Mouse (Mus musculus) neutrophil, adult 5-6 weeks (primary cell): ENCODE measurements around the gene Pparg. TPM values are rescaled to one million over a fixed set of nuclear protein-coding genes. Genes with fewer than 3 reads are reported as not detected.

ENCODE experiments used
- ATAC-seq: fragments of 151-379, 151-347 bp; 2 replicates; pipeline ENCODE4 v1.8.0; 2017; ENCODE audit warnings: mild to moderate bottlenecking, moderate TSS enrichment; ENCODE audit not compliant: insufficient number of reproducible peaks, poor library complexity, low FRiP score, severe bottlenecking; ENCODE audit errors: extremely low read depth
- total RNA-seq: library from RNA; stranded (forward); fragments of 200-1000 nt; gene quantifications from 2 replicates; pipeline ENCODE4 v1.2.3, GENCODE M21; 2017

Pparg gene
- total RNA-seq, 1 experiment from 2014 or later: 0.93 TPM

DNA sequence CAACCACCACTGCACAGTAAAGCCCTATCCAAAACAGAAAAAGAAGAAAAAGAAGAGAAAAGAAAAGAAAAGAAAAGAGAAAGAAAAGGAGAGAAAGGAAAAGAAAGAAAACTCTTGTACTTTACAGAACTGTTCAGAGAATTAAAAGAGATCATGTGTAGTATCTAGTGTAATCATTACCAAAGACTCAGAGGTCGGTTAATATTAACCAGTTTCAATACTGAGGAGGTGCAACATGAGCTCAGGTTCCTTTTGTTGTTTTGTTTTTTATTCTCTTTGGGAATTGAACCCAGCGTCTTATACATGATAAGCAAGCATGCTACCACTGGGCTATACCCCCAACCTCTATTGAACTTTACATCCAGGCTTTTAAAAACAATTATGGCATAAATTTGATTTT is 74.1 kb downstream of the Pparg start:
- no peak for ATAC-seq

DNA sequence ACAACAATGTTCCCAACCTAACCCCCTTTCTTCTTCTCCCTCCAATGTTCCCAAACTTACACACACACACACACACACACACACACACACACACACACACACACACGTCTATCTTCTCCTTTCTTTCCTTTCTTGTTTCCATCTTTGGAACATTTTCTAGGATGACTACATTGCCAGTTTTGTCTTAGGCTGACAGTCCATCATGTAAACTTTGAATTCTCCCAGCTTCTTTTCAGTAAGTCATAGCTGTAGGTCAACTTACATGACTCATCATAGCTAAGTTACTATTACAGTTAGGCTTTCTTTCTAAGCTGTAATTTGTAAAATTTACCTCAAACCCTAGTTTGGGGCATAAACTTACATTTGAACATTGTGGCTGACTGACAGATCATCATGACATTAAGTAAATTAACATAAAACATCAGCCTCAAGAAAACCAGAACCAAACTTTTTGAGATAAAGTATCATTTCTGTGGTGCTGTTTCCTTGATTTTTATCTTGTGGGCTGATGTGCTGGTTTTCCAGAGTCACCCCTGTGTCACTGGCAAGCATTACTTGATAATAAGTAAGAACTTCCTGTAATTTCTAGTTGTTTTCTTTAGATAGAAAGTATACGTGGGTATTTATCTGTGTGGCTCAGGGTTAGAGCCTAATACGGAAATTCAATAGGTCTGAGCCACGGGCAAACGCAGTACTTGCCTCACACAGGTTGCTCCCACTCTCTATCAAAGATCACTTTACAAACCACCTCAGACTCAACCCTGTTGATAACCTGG is 79.7 kb downstream of the Pparg start:
- ATAC-seq: no peak

DNA sequence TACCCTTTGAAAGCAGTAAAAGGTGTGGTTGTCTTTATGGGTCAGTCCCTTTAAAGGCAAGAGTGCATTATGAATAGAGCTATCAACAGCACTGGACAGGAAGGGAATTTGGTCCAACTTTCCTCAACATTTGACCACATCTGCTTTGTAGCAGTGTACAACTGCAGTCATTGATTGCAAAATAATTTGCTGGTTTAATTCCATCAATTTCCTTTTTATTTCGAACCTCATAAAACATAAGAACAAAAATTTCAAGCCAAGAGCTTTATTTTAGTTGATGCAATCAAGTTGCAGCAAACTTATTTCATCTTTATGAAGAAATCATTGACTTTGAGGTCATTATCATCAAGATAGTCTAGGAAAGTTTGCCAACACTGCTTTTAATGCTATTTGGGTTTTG is 91.8 kb downstream of the Pparg start:
- ATAC-seq: no peak

DNA sequence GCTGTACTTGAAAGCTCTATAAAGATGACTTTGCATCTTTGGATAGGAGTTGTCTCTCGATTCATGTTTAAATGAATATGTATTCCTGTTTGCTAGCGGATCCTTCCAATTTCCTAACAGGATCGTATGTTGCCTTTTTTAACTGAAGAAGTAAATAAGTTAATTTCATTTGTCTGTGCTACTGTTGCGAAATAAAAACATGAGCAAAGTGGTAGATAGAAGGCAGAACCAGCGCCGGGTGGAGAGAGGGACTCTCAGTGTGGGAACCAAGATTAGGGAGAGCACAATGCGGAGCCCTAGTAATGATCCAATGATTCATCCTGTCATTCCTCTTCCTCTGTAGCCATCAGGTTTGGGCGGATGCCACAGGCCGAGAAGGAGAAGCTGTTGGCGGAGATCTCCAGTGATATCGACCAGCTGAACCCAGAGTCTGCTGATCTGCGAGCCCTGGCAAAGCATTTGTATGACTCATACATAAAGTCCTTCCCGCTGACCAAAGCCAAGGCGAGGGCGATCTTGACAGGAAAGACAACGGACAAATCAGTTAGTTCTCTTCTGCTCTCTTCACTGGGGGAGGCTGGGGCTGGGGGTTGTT is 102.1 kb downstream of the Pparg start:
- no peak for ATAC-seq

DNA sequence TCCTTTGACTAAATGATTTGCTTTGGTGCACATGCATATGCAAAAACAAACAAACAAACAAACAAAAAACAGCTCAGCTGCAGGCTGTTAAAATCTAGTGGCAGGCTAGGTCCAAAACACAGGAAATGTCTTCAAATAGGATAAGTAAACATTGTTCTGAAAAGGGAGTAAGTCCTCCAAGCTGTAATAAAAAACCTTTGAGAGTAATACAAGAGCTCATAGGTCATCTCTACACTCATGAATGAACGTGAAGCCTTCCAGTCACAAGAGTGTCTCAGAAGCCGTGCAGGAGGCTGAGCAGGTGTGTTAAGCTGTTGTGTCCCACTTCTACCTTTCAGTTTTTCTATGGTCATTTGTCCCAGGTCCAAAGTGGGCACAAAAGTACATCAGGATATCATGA is 102.6 kb downstream of the Pparg start:
- no peak for ATAC-seq

DNA sequence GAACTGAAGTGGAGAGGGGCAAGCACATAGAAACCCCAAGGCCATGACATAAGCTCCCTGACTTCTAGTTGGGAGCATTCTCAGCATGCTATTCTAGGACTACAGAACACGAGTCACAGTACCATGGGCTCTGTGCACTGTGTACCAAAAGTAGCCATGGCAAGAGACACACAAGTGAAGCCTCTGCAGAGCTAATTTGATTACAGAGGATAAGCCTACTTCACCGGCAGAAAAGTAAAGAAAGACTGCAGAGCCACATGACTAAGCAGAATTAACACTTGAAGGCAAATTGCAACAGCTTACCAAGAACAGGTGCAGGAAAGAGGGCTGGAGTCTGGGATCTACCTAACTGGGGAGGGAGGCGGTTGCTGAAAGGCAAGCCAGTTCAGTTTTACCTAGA is 103.9 kb downstream of the Pparg start:
- ATAC-seq: no peak

DNA sequence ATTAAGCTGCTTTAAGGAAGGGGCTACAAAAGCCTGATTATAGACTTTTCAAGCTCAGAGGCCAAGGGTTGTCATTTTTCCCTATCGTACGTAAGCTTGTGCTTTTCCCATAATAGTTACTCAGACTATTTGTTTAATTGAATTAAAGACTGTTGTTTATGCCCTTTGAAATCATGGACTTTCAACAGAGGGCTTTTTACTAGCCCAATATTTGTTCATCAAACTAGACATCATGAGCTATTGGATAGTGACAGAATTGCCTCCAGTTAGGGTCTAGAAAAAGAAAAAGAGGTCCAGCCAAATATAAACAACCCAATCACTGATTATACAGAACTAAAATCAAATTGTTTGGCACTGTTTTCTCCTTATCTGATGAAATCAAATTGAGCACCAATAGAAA is 104.7 kb downstream of the Pparg start:
- ATAC-seq: no peak

DNA sequence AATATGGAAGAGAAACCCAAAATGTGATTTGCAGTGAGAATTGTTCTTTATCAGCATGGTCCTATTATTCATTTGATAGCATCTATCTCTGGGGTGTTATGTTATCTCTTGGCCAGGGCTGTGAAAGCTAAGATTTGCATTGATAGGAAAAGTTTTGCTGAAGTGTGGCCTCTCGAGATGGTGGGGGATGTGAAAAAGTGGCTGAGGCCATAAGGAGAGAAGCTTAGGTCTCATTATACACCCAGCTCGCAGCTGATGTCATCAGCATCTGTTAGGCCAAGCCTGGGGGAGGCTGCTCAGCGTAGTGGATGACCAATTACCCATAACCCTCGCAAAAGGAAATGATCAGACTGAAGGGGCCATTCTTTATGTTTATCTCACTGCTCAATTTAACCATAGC is 105.1 kb downstream of the Pparg start:
- no peak for ATAC-seq

DNA sequence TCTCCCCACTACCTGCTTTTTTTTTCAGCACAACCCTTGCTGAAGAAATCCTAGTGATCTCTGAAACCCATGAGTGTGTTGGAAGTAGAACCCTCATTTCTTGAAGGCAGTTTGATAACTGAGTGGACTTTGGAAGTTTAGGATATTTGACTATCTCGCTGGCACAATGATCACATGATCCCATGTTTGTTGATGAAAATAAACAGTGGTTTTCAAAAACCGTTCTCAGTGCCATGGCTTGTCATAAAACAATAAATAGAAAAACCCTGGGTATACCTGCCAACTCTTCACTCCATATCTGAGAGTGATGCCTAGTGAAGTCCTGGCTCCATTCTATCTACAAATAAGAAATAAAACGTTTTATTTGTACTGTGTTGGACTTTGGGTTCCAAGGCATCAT is 105.8 kb downstream of the Pparg start:
- no peak for ATAC-seq

DNA sequence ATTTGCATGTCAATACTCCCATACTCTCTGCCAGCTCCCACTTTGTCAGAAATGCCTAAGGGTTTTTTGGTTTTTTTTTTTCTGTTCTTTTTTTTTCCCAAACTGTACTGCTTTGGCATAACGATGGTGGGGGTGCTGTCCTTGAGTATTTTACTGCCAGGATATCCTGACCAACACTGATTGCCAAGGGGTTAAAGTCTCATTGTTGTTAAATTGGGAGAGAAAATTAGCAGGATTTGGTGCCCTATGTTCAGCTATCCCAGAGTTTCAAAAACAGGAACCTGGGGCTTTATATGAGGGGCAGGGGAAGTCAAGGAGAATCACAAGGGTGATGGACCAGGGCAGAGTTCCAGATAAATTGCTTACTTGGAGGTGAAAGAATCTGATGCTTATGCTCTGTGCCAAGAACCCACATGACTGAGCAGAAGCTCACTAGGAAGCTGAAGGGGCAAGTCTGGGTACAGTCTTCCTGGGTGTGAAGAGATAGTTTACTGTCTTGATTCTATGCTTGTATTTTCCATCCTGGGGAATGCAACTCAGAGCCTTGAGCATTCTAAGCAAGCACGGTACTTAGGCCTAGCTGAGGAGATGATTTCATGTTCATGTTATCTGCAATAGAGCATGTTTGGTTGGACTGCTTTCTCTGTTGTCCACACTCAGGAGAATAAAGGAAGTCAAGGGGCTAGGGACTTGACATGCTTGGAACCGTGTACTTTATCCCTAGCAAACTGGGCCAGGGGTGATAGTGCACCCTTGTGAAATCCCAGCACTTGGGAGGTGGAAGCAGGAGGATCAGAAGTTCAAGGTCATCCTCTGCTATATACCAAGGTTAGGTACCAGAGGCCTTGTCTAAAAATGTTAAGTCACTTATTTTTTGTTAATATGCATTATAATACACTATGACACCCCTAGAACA is 109.2 kb downstream of the Pparg start:
- no peak for ATAC-seq

DNA sequence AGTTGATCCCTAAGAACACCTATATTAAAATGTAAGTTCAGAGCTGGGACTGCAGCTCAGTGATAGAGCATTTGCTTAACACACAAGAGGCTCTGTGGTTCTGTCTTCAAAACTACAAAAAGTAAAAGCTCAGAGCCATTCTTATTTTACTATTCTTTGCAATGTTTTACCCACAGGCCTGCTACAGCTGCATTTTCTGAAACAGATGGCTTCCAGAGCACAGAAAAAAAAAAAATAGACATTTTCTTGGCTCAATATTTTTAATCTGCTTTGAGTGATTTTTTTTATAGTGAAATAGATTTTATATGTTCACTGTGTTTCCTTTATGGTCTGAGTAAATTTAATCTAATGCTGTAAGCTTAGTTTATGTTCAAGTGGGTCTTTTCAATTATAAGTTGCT is 111.2 kb downstream of the Pparg start:
- ATAC-seq: no peak

DNA sequence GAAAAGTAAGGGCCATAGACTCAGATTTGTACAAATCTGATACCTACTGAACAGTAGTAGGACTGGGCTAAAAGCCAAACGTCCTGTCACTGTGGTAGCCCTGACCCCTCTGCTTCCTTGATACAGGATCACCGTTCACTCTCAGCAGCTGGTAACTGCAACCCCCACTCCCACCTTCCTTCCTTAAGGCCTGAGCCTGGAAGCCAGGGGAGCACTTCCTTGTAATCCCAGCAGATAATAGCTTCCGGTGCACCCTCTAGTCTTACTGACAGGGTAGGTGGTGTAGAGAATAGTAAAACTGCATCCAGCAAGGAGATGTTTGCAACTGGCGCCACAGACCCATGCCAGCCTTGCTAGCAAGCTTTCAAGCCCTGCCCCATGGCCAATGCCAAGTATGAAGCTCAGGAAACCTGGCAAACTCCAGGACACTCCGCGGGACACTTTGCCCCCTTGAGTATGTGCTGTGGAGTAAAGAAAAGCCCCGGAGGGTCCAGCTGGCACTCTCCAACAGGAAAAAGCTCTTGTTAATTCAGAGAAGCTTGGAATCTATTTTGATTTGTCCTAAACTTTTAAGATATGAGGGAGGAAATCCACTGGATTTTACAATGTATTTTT is 116.4 kb downstream of the Pparg start:
- ATAC-seq: no peak

DNA sequence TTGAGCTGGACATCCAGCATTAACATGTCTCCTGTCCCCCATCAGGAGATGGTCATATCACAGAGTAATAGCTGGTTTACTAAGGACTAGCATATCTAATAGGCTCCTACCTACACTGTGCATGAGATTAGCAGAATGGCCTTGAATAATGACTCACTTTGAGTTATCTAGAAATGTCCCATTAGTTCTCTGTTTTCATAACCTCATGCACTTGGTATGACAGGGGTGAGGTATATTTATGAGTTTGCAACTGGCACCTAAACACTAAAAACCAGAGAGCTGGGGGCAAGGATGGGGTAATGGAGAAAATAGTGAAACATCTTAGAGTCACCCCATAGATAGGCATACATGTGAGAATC is 119.2 kb downstream of the Pparg start:
- ATAC-seq: no peak

DNA sequence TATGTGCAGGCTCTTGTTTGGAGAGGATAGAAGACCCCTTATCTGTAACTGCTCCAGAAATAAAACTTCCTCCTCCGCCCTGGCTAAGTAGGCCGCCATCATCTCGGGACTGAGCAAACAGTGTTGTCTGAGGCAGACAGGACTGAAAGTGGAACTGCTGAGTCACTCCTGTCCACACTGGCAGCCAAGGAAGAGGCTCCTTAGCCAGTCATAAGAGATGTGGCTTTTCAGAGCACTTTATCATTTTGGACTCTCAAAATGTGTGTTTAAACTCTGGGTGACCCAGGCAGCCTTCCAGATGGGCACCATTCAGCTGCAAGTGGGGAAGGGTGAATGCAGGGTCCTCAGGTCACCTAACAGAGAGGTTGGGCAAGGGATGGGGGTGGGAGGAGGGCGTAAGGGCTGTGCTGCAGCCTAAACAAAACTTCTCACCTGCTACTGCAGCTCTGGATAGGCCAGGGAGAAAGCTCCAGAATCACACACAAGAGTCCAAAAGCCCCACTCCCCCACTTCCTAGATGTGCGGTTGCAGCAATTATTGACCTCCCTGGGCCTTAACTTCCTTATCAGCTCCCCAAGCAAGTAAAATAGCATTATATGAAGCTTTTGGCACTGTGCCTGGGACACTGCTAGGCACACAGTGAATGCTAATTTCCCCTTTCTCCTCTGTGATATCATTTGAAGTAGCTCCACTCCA is 119.7 kb downstream of the Pparg start:
- no peak for ATAC-seq

DNA sequence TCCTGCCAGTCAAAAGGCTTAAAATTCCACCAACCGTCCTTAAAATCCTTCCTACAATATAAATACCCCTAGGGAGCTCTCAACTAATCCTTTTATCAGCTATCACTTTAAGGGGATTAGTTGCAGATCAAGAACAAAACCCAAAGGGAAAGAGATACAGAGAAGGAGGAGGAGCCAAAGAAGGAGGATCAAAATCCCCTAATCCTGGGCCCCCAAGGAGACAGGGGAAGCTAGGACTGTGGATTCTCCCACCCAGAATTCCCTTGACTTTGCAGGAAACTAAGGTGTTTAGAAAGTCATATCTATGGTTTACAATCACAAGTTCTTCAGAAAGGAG is 120.2 kb downstream of the Pparg start:
- ATAC-seq: no peak

DNA sequence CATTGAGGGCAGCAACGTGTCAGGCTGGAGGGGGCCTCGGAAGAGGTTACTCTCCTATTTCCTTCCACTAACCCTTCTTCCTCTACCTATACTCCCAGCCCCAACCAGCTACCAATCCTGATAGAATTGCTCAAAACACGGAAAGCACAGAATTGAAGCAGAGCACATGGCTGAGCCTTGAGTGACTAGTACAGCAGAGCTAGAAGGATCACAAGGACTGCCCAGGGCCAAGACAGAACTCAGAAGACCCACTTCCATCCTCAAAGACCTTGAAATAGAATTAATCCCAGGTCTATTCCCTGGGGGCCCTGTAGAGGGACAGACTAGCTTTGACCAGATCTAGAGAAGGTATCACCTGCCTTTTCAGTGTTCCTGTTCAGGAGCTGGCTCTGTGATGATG is 120.9 kb downstream of the Pparg start:
- ATAC-seq: no peak

DNA sequence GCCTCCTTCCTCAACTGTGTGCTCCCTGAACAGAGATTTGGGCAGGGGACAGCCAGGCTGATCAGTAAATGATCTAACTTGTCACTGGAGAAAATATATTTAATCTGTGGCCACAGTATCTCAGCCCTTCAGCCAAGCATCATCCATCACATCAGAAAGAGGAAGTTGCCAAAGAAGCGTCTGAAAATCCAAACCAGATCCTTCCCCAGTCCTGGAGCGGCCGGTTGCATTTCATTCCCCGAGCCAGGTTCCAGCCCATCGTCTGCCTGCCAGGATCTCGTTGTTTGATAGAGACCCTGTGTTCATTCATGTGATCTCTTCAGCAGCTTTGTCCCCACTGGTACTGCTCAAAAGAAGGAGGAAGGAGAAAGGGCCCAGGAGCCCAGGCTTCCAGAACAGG is 124.9 kb downstream of the Pparg start:
- ATAC-seq: no peak

DNA sequence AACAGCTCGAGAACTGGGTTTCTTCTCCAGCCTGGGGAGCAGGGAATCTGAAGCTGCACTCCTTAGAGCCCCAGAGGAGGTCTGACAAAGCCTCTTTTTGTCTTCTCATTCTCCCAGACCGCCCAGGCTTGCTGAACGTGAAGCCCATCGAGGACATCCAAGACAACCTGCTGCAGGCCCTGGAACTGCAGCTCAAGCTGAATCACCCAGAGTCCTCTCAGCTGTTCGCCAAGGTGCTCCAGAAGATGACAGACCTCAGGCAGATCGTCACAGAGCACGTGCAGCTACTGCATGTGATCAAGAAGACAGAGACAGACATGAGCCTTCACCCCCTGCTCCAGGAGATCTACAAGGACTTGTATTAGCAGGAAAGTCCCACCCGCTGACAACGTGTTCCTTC is 129.1 kb downstream of the Pparg start:
- ATAC-seq: no peak

DNA sequence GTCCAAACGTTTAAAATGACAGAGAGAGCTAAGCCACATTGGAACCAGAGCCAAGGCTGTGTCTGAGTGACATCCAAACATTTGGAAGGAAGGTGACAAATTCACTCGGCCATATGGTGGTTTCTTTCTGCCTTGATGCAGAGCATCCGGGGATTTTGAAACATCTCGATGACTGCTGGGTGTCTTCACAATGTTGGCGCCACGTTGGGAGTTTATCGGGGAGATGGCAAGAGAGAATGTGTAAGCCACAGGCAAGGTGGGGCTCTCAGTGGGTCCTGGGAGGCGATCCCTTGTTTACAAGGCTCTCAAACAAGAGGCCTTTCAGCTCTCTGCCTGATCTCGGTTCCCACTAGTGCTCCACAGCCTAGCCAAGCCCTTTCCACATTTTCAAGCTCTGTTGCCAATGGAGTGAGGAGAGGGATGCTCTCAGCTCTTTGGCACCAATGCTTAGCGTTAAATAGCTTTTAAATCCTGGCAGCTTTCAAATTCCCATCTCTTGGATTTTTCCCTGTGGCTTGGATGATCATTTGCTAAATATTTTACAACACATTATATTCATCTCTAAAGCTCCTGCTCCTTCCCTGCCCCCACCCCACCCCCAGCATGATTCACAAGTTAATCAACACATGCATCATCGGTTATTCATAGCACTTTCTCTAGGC is 132.3 kb downstream of the Pparg start:
- ATAC-seq: no peak
